Mouse (Mus musculus) limb, embryonic 13.5 days (tissue): Measurements from ENCODE around the gene Acad8. TPM values are rescaled to one million over a fixed set of nuclear protein-coding genes. Genes with fewer than 3 reads are reported as not detected.
A peak's percentile ranks its signal among the peaks of the same experiment; 100 is the strongest.

Experiments used
- ATAC-seq: fragments of 200-750 bp; cut with Nextera tagmentation; 2 replicates; pipeline ENCODE4 v1.8.0; 2017; ENCODE audit warnings: low read depth, moderate number of reproducible peaks, moderate TSS enrichment; ENCODE audit not compliant: low FRiP score
- H3K27ac ChIP-seq: fragments of 300-500 bp; sonication (generic); 2 replicates; pipeline ENCODE4 v1.5.1; 2015; ENCODE audit warnings: inconsistent platforms, mild to moderate bottlenecking, moderate library complexity
- H3K27me3 ChIP-seq: fragments of 300-500 bp; sonication (generic); 2 replicates; pipeline ENCODE4 v1.6.1; 2015; ENCODE audit warnings: mild to moderate bottlenecking, inconsistent platforms
- H3K36me3 ChIP-seq: fragments of 300-500 bp; sonication (generic); 2 replicates; pipeline ENCODE4 v1.6.1; 2015; ENCODE audit warnings: inconsistent platforms, mild to moderate bottlenecking, moderate library complexity
- H3K4me1 ChIP-seq: fragments of 300-500 bp; sonication (generic); 2 replicates; pipeline ENCODE4 v1.6.1; 2015; ENCODE audit warnings: inconsistent platforms
- H3K4me2 ChIP-seq: fragments of 300-500 bp; sonication (generic); replicated peaks from 2 replicates; pipeline ENCODE4 v1.6.1; 2015; ENCODE audit warnings: inconsistent platforms, mild to moderate bottlenecking, moderate library complexity
- H3K4me3 ChIP-seq: fragments of 300-500 bp; sonication (generic); 2 replicates; pipeline ENCODE4 v1.5.1; 2015; ENCODE audit warnings: moderate library complexity, mild to moderate bottlenecking, inconsistent platforms
- H3K9ac ChIP-seq: fragments of 300-500 bp; sonication (generic); 2 replicates; pipeline ENCODE4 v1.6.1; 2015; ENCODE audit warnings: mild to moderate bottlenecking, inconsistent platforms
- H3K9me3 ChIP-seq: fragments of 300-500 bp; sonication (generic); 2 replicates; pipeline ENCODE4 v1.6.1; 2016; ENCODE audit warnings: inconsistent platforms
- WGBS: fragments of 180-500 bp; shearing (Covaris S2); methylation state at CpG from one replicate; pipeline ENCODE4 v1.1.7; 2015; 5-methylcytosine and 5-hydroxymethylcytosine counted together
- polyA plus RNA-seq: library from polyadenylated mRNA; unstranded; fragments of >200 nt; fragmentation: Nextera tagmentation; extraction: Ambion mirVana; gene quantifications from 2 replicates; pipeline ENCODE4 v1.2.1, GENCODE M21; 2015

The Acad8 gene
- polyA plus RNA-seq, 1 experiment from 2014 or later, result 53.4 TPM

GRCm38 (mm10) chr9:27005933-27006332 is 6.6 kb upstream of the Acad8 start:
- peaks cover 83% of the 10 kb centered on the region for H3K36me3 ChIP-seq
- H3K9me3 ChIP-seq, result no peaks in the 10 kb centered on the region
- no peak overlapping the region for H3K9ac ChIP-seq
- no peaks in the 10 kb centered on the region for H3K27me3 ChIP-seq
- WGBS, result 100% methylated on average over 1 of the region's 1 CpGs
- no peak overlapping the region for H3K27ac ChIP-seq
- ATAC-seq, result no peak
- peaks cover 7% of the 10 kb centered on the region for H3K4me1 ChIP-seq
- H3K4me3 ChIP-seq, result no peak overlapping the region
- H3K4me2 ChIP-seq, result no peak overlapping the region

- Histone ChIP-seq H3K4me1 (peaks cover 13% of the 10 kb centered on the region), H3K27ac (no peak overlapping the region), H3K36me3 (peaks cover 76% of the 10 kb centered on the region), H3K4me3 (no peak overlapping the region), H3K9ac (no peak overlapping the region), H3K9me3 (no peaks in the 10 kb centered on the region), H3K4me2 (no peak overlapping the region), H3K27me3 (no peaks in the 10 kb centered on the region)
- 93% methylated on average over 3 of the region's 3 CpGs for WGBS
- no peak for ATAC-seq
Measured at GRCm38 (mm10) chr9:27005231-27005630, 5.9 kb upstream of the Acad8 start.

DNA sequence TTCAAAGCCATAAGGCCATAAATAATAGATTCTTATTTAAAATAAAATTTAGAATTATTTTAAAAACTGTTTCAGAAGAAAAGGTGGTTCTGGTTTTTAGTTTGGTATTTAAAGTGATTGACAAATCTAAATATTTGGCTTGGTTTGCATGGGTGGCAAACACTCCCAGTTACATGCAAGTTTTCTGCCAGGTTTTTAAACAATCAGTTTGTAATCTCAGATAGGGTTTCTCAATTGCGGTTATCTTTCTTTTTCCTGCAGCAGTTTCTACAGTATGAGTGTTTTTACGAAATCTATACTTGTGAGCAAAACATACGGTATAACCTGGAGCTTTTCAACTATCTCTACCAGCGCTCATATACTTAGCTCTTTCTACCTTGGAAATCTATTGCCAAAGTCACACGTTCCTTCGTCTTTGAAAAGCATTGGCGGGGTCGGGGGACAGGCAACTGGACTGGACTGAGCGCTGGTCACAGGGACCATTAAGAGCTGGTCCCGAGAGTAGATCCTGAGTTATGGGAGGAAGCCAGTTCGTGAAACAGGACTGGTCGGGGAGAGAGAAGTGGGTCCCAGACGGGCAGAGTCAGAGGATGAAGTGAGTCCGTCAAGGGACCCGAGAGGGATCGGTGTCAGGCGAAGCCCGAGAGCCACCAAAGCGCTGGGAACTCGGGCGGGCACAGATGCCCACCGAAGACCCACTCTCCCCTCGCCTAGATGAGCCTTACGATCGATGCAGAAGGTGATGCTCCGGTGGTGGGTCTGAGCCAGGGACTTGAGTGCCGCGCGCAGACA is 501 bp downstream of the Acad8 start:
- peak overlapping the region; percentile 76 for H3K4me3 ChIP-seq
- WGBS, result 3% methylated on average over 29 of the region's 29 CpGs
- H3K4me1 ChIP-seq, result peaks cover 19% of the 10 kb centered on the region
- no peaks in the 10 kb centered on the region for H3K9me3 ChIP-seq
- peak; percentile 65 for ATAC-seq
- peak overlapping the region; percentile 81 for H3K4me2 ChIP-seq
- H3K9ac ChIP-seq, result peak overlapping the region; percentile 91
- H3K27ac ChIP-seq, result peak overlapping the region; percentile 76
- peaks cover 13% of the 10 kb centered on the region for H3K36me3 ChIP-seq
- H3K27me3 ChIP-seq, result no peaks in the 10 kb centered on the region

DNA sequence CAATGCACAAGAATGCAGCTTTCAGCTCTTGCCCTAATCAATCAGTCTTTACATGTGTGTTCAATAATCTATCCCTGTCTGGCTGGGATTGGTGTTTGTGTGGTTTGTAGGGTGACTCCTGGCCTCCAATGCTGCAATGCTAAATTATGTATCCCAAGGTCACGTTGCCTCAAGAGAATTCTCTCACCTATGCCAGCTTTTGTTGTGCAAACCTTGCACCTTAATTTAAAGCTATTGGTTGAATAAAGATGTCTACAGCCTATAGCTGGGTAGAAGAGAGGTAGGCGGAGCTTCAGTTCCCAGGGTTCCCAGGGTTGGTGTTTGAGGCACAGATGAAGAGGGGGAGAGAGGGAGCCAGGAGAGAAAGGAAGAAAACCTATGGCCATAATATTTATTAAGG is 1.9 kb downstream of the Acad8 start:
- ATAC-seq, result no peak
- Histone ChIP-seq H3K9ac (no peak overlapping the region), H3K9me3 (no peaks in the 10 kb centered on the region), H3K36me3 (peaks cover 2% of the 10 kb centered on the region; the same call in 1 of the 2 replicates), H3K4me2 (no peak overlapping the region), H3K4me3 (no peak overlapping the region), H3K27ac (no peak overlapping the region), H3K27me3 (no peaks in the 10 kb centered on the region), H3K4me1 (peaks cover 19% of the 10 kb centered on the region)
- 95% methylated on average over 2 of the region's 2 CpGs for WGBS

- Histone ChIP-seq H3K27ac (no peak overlapping the region), H3K9me3 (no peaks in the 10 kb centered on the region), H3K27me3 (no peaks in the 10 kb centered on the region), H3K9ac (no peak overlapping the region), H3K4me3 (no peak overlapping the region), H3K4me2 (no peak overlapping the region), H3K36me3 (peaks cover 6% of the 10 kb centered on the region), H3K4me1 (peaks cover 19% of the 10 kb centered on the region)
- no peak for ATAC-seq
- 90% methylated on average over 3 of the region's 3 CpGs for WGBS
Measured at GRCm38 (mm10) chr9:26997062-26997461, 2.3 kb downstream of the Acad8 start.

- Histone ChIP-seq H3K4me3 (no peak overlapping the region), H3K4me2 (no peak overlapping the region), H3K36me3 (peaks cover 38% of the 10 kb centered on the region), H3K9ac (no peak overlapping the region), H3K4me1 (peaks cover 6% of the 10 kb centered on the region), H3K27me3 (no peaks in the 10 kb centered on the region), H3K9me3 (no peaks in the 10 kb centered on the region), H3K27ac (no peak overlapping the region)
- no peak for ATAC-seq
- 75% methylated on average over 3 of the region's 3 CpGs for WGBS
Measured at GRCm38 (mm10) chr9:26993900-26994299, 5.5 kb downstream of the Acad8 start.

DNA sequence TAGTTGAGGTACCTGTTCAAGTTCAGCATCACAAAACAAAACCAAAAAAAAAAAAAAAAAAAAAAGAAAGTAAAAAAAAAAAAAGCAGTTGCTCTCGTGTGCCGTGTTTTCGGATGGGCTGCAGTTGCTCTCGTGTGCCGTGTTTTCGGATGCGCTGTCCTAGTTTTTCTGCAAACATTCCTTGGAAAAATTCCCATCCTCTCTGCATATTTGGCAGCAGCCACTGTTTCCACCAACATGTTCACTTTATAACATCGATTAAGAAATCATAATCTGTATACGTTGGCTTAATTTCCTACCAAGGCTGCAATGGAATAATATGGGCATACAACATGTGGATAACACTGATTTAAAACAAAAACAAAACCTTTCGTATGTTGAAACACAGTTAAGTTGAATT is 6.2 kb downstream of the Acad8 start:
- Histone ChIP-seq H3K36me3 (peaks cover 45% of the 10 kb centered on the region), H3K27ac (no peak overlapping the region), H3K4me1 (peaks cover 3% of the 10 kb centered on the region), H3K9me3 (no peaks in the 10 kb centered on the region), H3K9ac (no peak overlapping the region), H3K27me3 (no peaks in the 10 kb centered on the region), H3K4me2 (no peak overlapping the region), H3K4me3 (no peak overlapping the region)
- 94% methylated on average over 10 of the region's 10 CpGs for WGBS
- ATAC-seq, result no peak

GRCm38 (mm10) chr9:26990181-26990580 is 9.2 kb downstream of the Acad8 start:
- H3K27ac ChIP-seq, result no peak overlapping the region
- peaks cover 69% of the 10 kb centered on the region for H3K36me3 ChIP-seq

DNA sequence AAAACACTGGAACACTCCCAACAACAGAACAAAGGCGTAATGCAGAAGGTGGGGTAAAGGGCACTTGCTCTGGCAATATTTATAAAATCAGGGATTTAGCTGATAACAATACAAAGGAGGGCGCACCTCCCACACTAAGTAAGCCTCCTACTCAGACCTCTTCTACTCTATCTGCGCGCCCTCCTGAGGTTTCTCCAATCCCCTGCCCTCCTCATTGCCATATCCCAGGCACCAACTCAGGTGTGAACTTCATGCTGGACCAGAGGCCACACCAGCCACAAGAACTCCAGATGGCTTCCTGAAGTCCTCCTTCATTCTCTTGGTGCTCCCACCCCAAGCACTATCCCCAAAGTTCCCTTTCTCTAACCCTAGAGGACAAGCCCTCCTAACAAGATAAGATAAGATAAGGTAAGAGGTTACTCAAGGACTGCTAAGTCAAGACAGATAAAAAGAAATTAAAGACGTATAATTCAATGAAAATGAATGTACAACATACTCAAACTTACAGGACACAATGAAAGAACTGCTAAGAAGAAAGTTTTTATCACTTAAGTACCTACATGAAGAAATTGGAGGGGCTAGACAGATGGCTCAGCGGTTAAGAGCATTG is 13.6 kb downstream of the Acad8 start:
- Histone ChIP-seq H3K27ac (no peak overlapping the region), H3K36me3 (peaks cover 74% of the 10 kb centered on the region), H3K9me3 (no peaks in the 10 kb centered on the region), H3K9ac (no peak overlapping the region), H3K4me3 (no peak overlapping the region), H3K4me2 (no peak overlapping the region), H3K27me3 (no peaks in the 10 kb centered on the region), H3K4me1 (no peaks in the 10 kb centered on the region)
- no peak for ATAC-seq
- WGBS, result 92% methylated on average over 6 of the region's 6 CpGs

More at GRCm38 (mm10) chr9:26990181-26990580, 9.2 kb downstream of the Acad8 start:
- ATAC-seq, result no peak
- Histone ChIP-seq H3K4me1 (no peaks in the 10 kb centered on the region), H3K9ac (no peak overlapping the region), H3K27me3 (no peaks in the 10 kb centered on the region), H3K4me2 (no peak overlapping the region), H3K9me3 (no peaks in the 10 kb centered on the region), H3K4me3 (no peak overlapping the region)
- 89% methylated on average over 4 of the region's 4 CpGs for WGBS

DNA sequence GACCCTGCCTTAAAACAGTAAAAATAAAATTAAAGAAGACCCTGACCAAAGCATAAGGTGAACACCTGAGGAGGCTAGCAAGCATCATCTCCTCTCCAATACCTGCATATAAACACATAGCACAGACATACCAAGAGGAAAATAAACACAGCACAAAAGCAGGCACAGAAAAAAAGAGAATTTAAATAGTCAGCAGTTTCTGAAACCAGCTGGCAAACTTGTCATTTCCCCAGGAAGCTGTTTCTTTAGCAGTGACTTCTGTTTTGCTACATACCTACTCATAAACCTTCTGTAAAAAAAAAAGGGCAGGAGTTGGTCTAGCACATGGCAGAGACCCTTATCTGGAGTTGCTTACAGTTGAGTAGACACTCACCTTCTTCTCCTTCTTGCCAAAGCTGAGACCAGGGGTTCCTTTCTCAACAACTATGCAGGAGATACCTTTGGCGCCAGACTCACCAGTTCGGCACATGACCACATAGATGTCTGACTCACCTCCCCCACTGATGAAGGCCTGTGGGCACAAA is 14.2 kb downstream of the Acad8 start:
- Histone ChIP-seq H3K27ac (no peak overlapping the region), H3K27me3 (no peaks in the 10 kb centered on the region), H3K4me1 (no peaks in the 10 kb centered on the region), H3K9ac (no peak overlapping the region), H3K4me3 (no peak overlapping the region), H3K4me2 (no peak overlapping the region), H3K36me3 (peaks cover 72% of the 10 kb centered on the region), H3K9me3 (no peaks in the 10 kb centered on the region)
- 82% methylated on average over 2 of the region's 2 CpGs for WGBS
- no peak for ATAC-seq

- WGBS, result 93% methylated on average over 3 of the region's 3 CpGs
- H3K4me3 ChIP-seq, result no peak overlapping the region
- H3K36me3 ChIP-seq, result peaks cover 62% of the 10 kb centered on the region
Measured at GRCm38 (mm10) chr9:26978776-26979175, 20.6 kb downstream of the Acad8 start.

DNA sequence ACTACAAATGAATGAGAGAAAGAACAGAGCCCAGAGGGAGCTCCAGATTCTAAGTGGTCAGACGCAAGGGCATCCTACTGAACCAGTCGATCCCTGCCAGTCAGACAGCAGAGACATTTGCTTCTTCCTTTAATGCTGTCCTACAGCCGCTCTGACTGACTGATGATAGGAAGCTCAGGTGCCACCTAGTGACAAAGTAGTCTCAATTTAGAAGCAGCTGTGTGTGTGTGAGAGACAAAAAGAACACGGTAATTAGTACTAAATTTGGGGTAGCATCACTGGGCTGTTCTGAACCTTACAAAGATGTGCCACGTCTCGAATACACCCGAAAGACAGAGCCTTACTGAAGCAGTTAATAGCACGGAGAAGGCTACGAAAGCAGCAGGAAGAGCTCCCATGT is 21.6 kb downstream of the Acad8 start:
- H3K9me3 ChIP-seq, result no peaks in the 10 kb centered on the region
- H3K27ac ChIP-seq, result no peak overlapping the region
- no peaks in the 10 kb centered on the region for H3K27me3 ChIP-seq
- H3K36me3 ChIP-seq, result peaks cover 66% of the 10 kb centered on the region
- no peak overlapping the region for H3K4me3 ChIP-seq
- WGBS, result 93% methylated on average over 9 of the region's 9 CpGs
- H3K9ac ChIP-seq, result no peak overlapping the region
- H3K4me1 ChIP-seq, result no peaks in the 10 kb centered on the region
- no peak overlapping the region for H3K4me2 ChIP-seq
- ATAC-seq, result no peak

More at GRCm38 (mm10) chr9:26978776-26979175, 20.6 kb downstream of the Acad8 start:
- no peaks in the 10 kb centered on the region for H3K9me3 ChIP-seq
- H3K9ac ChIP-seq, result no peak overlapping the region
- H3K27ac ChIP-seq, result no peak overlapping the region
- H3K4me2 ChIP-seq, result no peak overlapping the region
- no peak for ATAC-seq
- H3K4me1 ChIP-seq, result no peaks in the 10 kb centered on the region
- no peaks in the 10 kb centered on the region for H3K27me3 ChIP-seq
